Mouse (Mus musculus): ENCODE data around the gene Kif11. TPM values are rescaled to one million over a fixed set of nuclear protein-coding genes. Genes with fewer than 3 reads are reported as not detected.
A peak's percentile ranks its signal among the peaks of the same experiment; 100 is the strongest.

Kif11 gene
- polyA plus RNA-seq, 1 experiment from 2014 or later: 69.8 TPM

GRCm38 (mm10) chr19:37352756-37353155, 23.4 kb upstream of the Kif11 start:
- no peak overlapping the region for H3K9ac ChIP-seq
- H3K27ac ChIP-seq: no peak overlapping the region
- no peaks in the 10 kb centered on the region for H3K27me3 ChIP-seq (replicated peaks)
- H3K4me1 ChIP-seq: peaks cover 12% of the 10 kb centered on the region
- ATAC-seq: no peak
- H3K36me3 ChIP-seq: peaks cover 18% of the 10 kb centered on the region
- 83% methylated on average over 3 of the region's 3 CpGs for WGBS (ENCODE audit: insufficient replicate concordance)
- no peak overlapping the region for H3K4me2 ChIP-seq
- H3K9me3 ChIP-seq (replicated peaks): peaks cover 6% of the 10 kb centered on the region; the same call in 1 of the 2 replicates
- H3K4me3 ChIP-seq: no peak overlapping the region

- Histone ChIP-seq H3K4me1 (peaks cover 12% of the 10 kb centered on the region), H3K4me2 (no peak overlapping the region), H3K27me3 (replicated peaks) (no peaks in the 10 kb centered on the region), H3K27ac (no peak overlapping the region), H3K4me3 (no peak overlapping the region), H3K9me3 (replicated peaks) (peaks cover 6% of the 10 kb centered on the region; the same call in 1 of the 2 replicates), H3K9ac (no peak overlapping the region), H3K36me3 (peaks cover 18% of the 10 kb centered on the region)
- 84% methylated on average over 6 of the region's 6 CpGs for WGBS (ENCODE audit: insufficient replicate concordance)
- ATAC-seq: no peak
These were observed 22.9 kb upstream of the Kif11 start for GRCm38 (mm10) chr19:37353331-37353730.

GRCm38 (mm10) chr19:37360044-37360443, 16.2 kb upstream of the Kif11 start:
- H3K27me3 ChIP-seq (replicated peaks): no peaks in the 10 kb centered on the region
- H3K9ac ChIP-seq: no peak overlapping the region
- no peak overlapping the region for H3K4me3 ChIP-seq
- no peak overlapping the region for H3K4me2 ChIP-seq
- H3K9me3 ChIP-seq (replicated peaks): no peaks in the 10 kb centered on the region
- H3K36me3 ChIP-seq: no peaks in the 10 kb centered on the region
- H3K27ac ChIP-seq: no peak overlapping the region
- no peak for ATAC-seq
- peaks cover 18% of the 10 kb centered on the region for H3K4me1 ChIP-seq
- 24% methylated on average over 5 of the region's 5 CpGs for WGBS (ENCODE audit: insufficient replicate concordance)

- Histone ChIP-seq H3K27ac (no peak overlapping the region), H3K36me3 (no peaks in the 10 kb centered on the region), H3K9ac (no peak overlapping the region), H3K4me3 (no peak overlapping the region), H3K4me1 (peaks cover 15% of the 10 kb centered on the region), H3K4me2 (no peak overlapping the region), H3K27me3 (replicated peaks) (no peaks in the 10 kb centered on the region), H3K9me3 (replicated peaks) (no peaks in the 10 kb centered on the region)
- ATAC-seq: no peak
- 45% methylated on average over 5 of the region's 5 CpGs for WGBS (ENCODE audit: insufficient replicate concordance)
These were observed 13.7 kb upstream of the Kif11 start for GRCm38 (mm10) chr19:37362545-37362944.

GRCm38 (mm10) chr19:37363128-37363939, 12.9 kb upstream of the Kif11 start:
- no peak overlapping the region for H3K27ac ChIP-seq

GRCm38 (mm10) chr19:37368990-37369389, 7.2 kb upstream of the Kif11 start:
- no peak overlapping the region for H3K4me3 ChIP-seq
- no peak overlapping the region for H3K9ac ChIP-seq
- WGBS (ENCODE audit: insufficient replicate concordance): 76% methylated on average over 1 of the region's 1 CpGs
- no peak for ATAC-seq
- no peak overlapping the region for H3K4me2 ChIP-seq
- no peaks in the 10 kb centered on the region for H3K27me3 ChIP-seq (replicated peaks)
- H3K4me1 ChIP-seq: peaks cover 14% of the 10 kb centered on the region
- H3K36me3 ChIP-seq: no peaks in the 10 kb centered on the region
- no peak overlapping the region for H3K27ac ChIP-seq
- H3K9me3 ChIP-seq (replicated peaks): no peaks in the 10 kb centered on the region

More at GRCm38 (mm10) chr19:37363128-37363939, 12.9 kb upstream of the Kif11 start:
- Histone ChIP-seq H3K4me3 (no peak overlapping the region), H3K4me1 (peaks cover 15% of the 10 kb centered on the region), H3K4me2 (no peak overlapping the region), H3K27me3 (replicated peaks) (no peaks in the 10 kb centered on the region), H3K9ac (no peak overlapping the region), H3K9me3 (replicated peaks) (no peaks in the 10 kb centered on the region), H3K36me3 (no peaks in the 10 kb centered on the region)
- 64% methylated on average over 11 of the region's 11 CpGs for WGBS (ENCODE audit: insufficient replicate concordance)
- ATAC-seq: no peak

GRCm38 (mm10) chr19:37369921-37370320, 6.3 kb upstream of the Kif11 start:
- ATAC-seq: no peak

GRCm38 (mm10) chr19:37370356-37370755, 5.8 kb upstream of the Kif11 start:
- no peaks in the 10 kb centered on the region for H3K27me3 ChIP-seq (replicated peaks)

More at GRCm38 (mm10) chr19:37369921-37370320, 6.3 kb upstream of the Kif11 start:
- no peaks in the 10 kb centered on the region for H3K9me3 ChIP-seq (replicated peaks)
- no peaks in the 10 kb centered on the region for H3K27me3 ChIP-seq (replicated peaks)
- H3K36me3 ChIP-seq: no peaks in the 10 kb centered on the region
- H3K4me3 ChIP-seq: no peak overlapping the region
- H3K27ac ChIP-seq: no peak overlapping the region
- H3K9ac ChIP-seq: no peak overlapping the region
- H3K4me1 ChIP-seq: peaks cover 20% of the 10 kb centered on the region
- H3K4me2 ChIP-seq: no peak overlapping the region
- WGBS (ENCODE audit: insufficient replicate concordance): 70% methylated on average over 4 of the region's 4 CpGs

GRCm38 (mm10) chr19:37374941-37375754, 1.1 kb upstream of the Kif11 start:
- H3K27ac ChIP-seq: peak overlapping the region; percentile 98
- H3K4me1 ChIP-seq: peaks cover 48% of the 10 kb centered on the region
- peak overlapping the region; percentile 98 for H3K4me3 ChIP-seq
- no peak for ATAC-seq
- no peaks in the 10 kb centered on the region for H3K9me3 ChIP-seq (replicated peaks)
- H3K9ac ChIP-seq: peak overlapping the region; percentile 97
- no peaks in the 10 kb centered on the region for H3K27me3 ChIP-seq (replicated peaks)
- WGBS (ENCODE audit: insufficient replicate concordance): 11% methylated on average over 7 of the region's 7 CpGs
- H3K4me2 ChIP-seq: peak overlapping the region; percentile 74
- H3K36me3 ChIP-seq: peaks cover 21% of the 10 kb centered on the region

More at GRCm38 (mm10) chr19:37370356-37370755, 5.8 kb upstream of the Kif11 start:
- no peak overlapping the region for H3K4me2 ChIP-seq
- 62% methylated on average over 5 of the region's 5 CpGs for WGBS (ENCODE audit: insufficient replicate concordance)
- ATAC-seq: no peak
- no peak overlapping the region for H3K27ac ChIP-seq
- no peak overlapping the region for H3K4me3 ChIP-seq
- no peaks in the 10 kb centered on the region for H3K36me3 ChIP-seq
- no peak overlapping the region for H3K9ac ChIP-seq
- peaks cover 24% of the 10 kb centered on the region for H3K4me1 ChIP-seq
- no peaks in the 10 kb centered on the region for H3K9me3 ChIP-seq (replicated peaks)

GRCm38 (mm10) chr19:37376841-37377240, 638 bp downstream of the Kif11 start:
- H3K36me3 ChIP-seq: peaks cover 36% of the 10 kb centered on the region
- no peaks in the 10 kb centered on the region for H3K9me3 ChIP-seq (replicated peaks)
- H3K9ac ChIP-seq: peak overlapping the region; percentile 97
- H3K4me3 ChIP-seq: peak overlapping the region; percentile 98
- ATAC-seq: no peak
- under 1% methylated on average over 11 of the region's 11 CpGs for WGBS (ENCODE audit: insufficient replicate concordance)
- H3K27me3 ChIP-seq (replicated peaks): no peaks in the 10 kb centered on the region
- peak overlapping the region; percentile 98 for H3K27ac ChIP-seq
- peak overlapping the region; percentile 74 for H3K4me2 ChIP-seq
- H3K4me1 ChIP-seq: peaks cover 64% of the 10 kb centered on the region

GRCm38 (mm10) chr19:37377404-37377990, 1.3 kb downstream of the Kif11 start:
- Histone ChIP-seq H3K9me3 (replicated peaks) (no peaks in the 10 kb centered on the region), H3K4me2 (peak overlapping the region; percentile 74), H3K4me1 (peaks cover 63% of the 10 kb centered on the region), H3K36me3 (peaks cover 41% of the 10 kb centered on the region), H3K27me3 (replicated peaks) (no peaks in the 10 kb centered on the region), H3K27ac (peak overlapping the region; percentile 98; the same call in 1 of the 2 replicates), H3K9ac (peak overlapping the region; percentile 97), H3K4me3 (peak overlapping the region; percentile 98)
- 11% methylated on average over 8 of the region's 8 CpGs for WGBS (ENCODE audit: insufficient replicate concordance)
- no peak for ATAC-seq

Measured in liver, embryonic 12.5 days (tissue).